Mouse (Mus musculus) myocyte (in vitro differentiated cells): ENCODE data around the gene Hpn.

Experiments
- CEBPB ChIP-seq: IDR thresholded peaks from 2 replicates; pipeline ENCODE4 v1.6.1; 2011; ENCODE audit warnings: mild to moderate bottlenecking, moderate library complexity; ENCODE audit not compliant: poor library complexity, insufficient read depth, severe bottlenecking
- E2F4 ChIP-seq: IDR thresholded peaks from one replicate; pipeline ENCODE4 v1.6.1; 2011; ENCODE audit warnings: mild to moderate bottlenecking, control low read depth, moderate library complexity; ENCODE audit not compliant: insufficient read depth
- MAX ChIP-seq: IDR thresholded peaks from one replicate; pipeline ENCODE4 v1.6.1; 2011; ENCODE audit warnings: low read depth, mild to moderate bottlenecking, control low read depth
- MYOD1 ChIP-seq, 3 experiments: IDR thresholded peaks; one replicate each; pipeline ENCODE4 v1.6.1; 2011; ENCODE audit warnings: control low read depth in 2 of 3, low read depth in 2 of 3, mild to moderate bottlenecking in 2 of 3, moderate library complexity in 1 of 3; ENCODE audit not compliant: insufficient read length in 2 of 3, control insufficient read depth in 1 of 3
- MYOG ChIP-seq, 3 experiments: IDR thresholded peaks; one replicate each; pipeline ENCODE4 v1.6.1; 2011; ENCODE audit warnings: control low read depth in 2 of 3, low read depth in 2 of 3, mild to moderate bottlenecking in 2 of 3; ENCODE audit not compliant: insufficient read length in 2 of 3, control insufficient read depth in 1 of 3, insufficient read depth in 1 of 3
- POLR2A ChIP-seq: IDR thresholded peaks from one replicate; pipeline ENCODE4 v1.6.1; 2011; ENCODE audit warnings: low read depth, mild to moderate bottlenecking, control low read depth, moderate library complexity; ENCODE audit not compliant: insufficient read length
- POLR2AphosphoS2 ChIP-seq: IDR thresholded peaks from one replicate; pipeline ENCODE4 v1.6.1; 2011; ENCODE audit warnings: low read depth, control low read depth; ENCODE audit not compliant: insufficient read length
- REST ChIP-seq: IDR thresholded peaks from one replicate; pipeline ENCODE4 v1.6.1; 2011; ENCODE audit warnings: mild to moderate bottlenecking, control low read depth, moderate library complexity; ENCODE audit not compliant: insufficient read depth, insufficient read length
- SRF ChIP-seq: IDR thresholded peaks from one replicate; pipeline ENCODE4 v1.6.1; 2011; ENCODE audit warnings: low read depth; ENCODE audit not compliant: control insufficient read depth, insufficient read length
- TCF12 ChIP-seq: IDR thresholded peaks from one replicate; pipeline ENCODE4 v1.6.1; 2011; ENCODE audit warnings: mild to moderate bottlenecking, control low read depth; ENCODE audit not compliant: poor library complexity, insufficient read depth, severe bottlenecking
- TCF3 ChIP-seq: IDR thresholded peaks from one replicate; pipeline ENCODE4 v1.6.1; 2011; ENCODE audit warnings: low read depth, control low read depth; ENCODE audit not compliant: insufficient read length
- USF1 ChIP-seq: IDR thresholded peaks from one replicate; pipeline ENCODE4 v1.6.1; 2011; ENCODE audit warnings: low read depth, mild to moderate bottlenecking, control low read depth, moderate library complexity

GRCm38 (mm10) chr7:31105061-31105768, 9.9 kb downstream of the Hpn start:
- TF ChIP-seq MYOG (IDR thresholded peaks at IDR 0.05; ENCODE audit: control insufficient read depth in 1 of 3, insufficient read depth in 1 of 3, insufficient read length in 2 of 3, low read depth in 2 of 3) = no peak
- no peak for TF ChIP-seq POLR2A
- no peak for TF ChIP-seq CEBPB
- no peak for TF ChIP-seq E2F4
- TF ChIP-seq MAX = no peak
- TF ChIP-seq USF1 = no peak
- no peak for TF ChIP-seq POLR2AphosphoS2
- no peak for TF ChIP-seq TCF3
- TF ChIP-seq MYOD1 (IDR thresholded peaks at IDR 0.05; ENCODE audit: control insufficient read depth in 1 of 3, insufficient read length in 2 of 3, low read depth in 2 of 3) = no peak
- no peak for TF ChIP-seq REST
- TF ChIP-seq SRF = no peak
- TF ChIP-seq TCF12 = no peak
